Mouse (Mus musculus): ENCODE data around the gene Rnf41.

The Rnf41 gene

GRCm38 (mm10) chr10:128388941-128389340, 22.5 kb upstream of the Rnf41 start:
- DNase-seq (ENCODE audit: low spot score): peak; percentile 42

GRCm38 (mm10) chr10:128389570-128389969, 21.9 kb upstream of the Rnf41 start:
- DNase-seq (ENCODE audit: low spot score): peak; percentile 57

GRCm38 (mm10) chr10:128390366-128390765, 21.1 kb upstream of the Rnf41 start:
- peak; percentile 54 for DNase-seq (ENCODE audit: low spot score)

- peak; percentile 40 for DNase-seq (ENCODE audit: low spot score)
Measured at GRCm38 (mm10) chr10:128391850-128392249, 19.6 kb upstream of the Rnf41 start.

- DNase-seq (ENCODE audit: low spot score): peak; percentile 43
Measured at GRCm38 (mm10) chr10:128396017-128396673, 15.3 kb upstream of the Rnf41 start.

- DNase-seq (ENCODE audit: low spot score): peak; percentile 49
Measured at GRCm38 (mm10) chr10:128396716-128397264, 14.7 kb upstream of the Rnf41 start.

- DNase-seq (ENCODE audit: low spot score): no peak
Measured at GRCm38 (mm10) chr10:128397466-128397865, 14.0 kb upstream of the Rnf41 start.

GRCm38 (mm10) chr10:128400338-128400737, 11.1 kb upstream of the Rnf41 start:
- peak; percentile 42 for DNase-seq (ENCODE audit: low spot score)

- DNase-seq (ENCODE audit: low spot score): no peak
Measured at GRCm38 (mm10) chr10:128401056-128401455, 10.4 kb upstream of the Rnf41 start, which contains the start of gene Slc39a5. Gene Slc39a5, minus strand, starts transcription at chr10:128401229.

GRCm38 (mm10) chr10:128401638-128402037, 9.8 kb upstream of the Rnf41 start:
- no peak for DNase-seq (ENCODE audit: low spot score)

- no peak for DNase-seq (ENCODE audit: low spot score)
Measured at GRCm38 (mm10) chr10:128403931-128404330, 7.5 kb upstream of the Rnf41 start.

GRCm38 (mm10) chr10:128408591-128409535, 2.6 kb upstream of the Rnf41 start:
- peak; percentile 64 for DNase-seq (ENCODE audit: low spot score)

GRCm38 (mm10) chr10:128409692-128410559, 1.5 kb upstream of the Rnf41 start:
- peak; percentile 98 for DNase-seq (ENCODE audit: low spot score)

- no peak for DNase-seq (ENCODE audit: low spot score)
Measured at GRCm38 (mm10) chr10:128410560-128410845, 954 bp upstream of the Rnf41 start.

- DNase-seq (ENCODE audit: low spot score): no peak
Measured at GRCm38 (mm10) chr10:128412055-128412381, 561 bp downstream of the Rnf41 start.

GRCm38 (mm10) chr10:128412558-128412957, 1.1 kb downstream of the Rnf41 start:
- DNase-seq (ENCODE audit: low spot score): no peak

GRCm38 (mm10) chr10:128413076-128413475, 1.6 kb downstream of the Rnf41 start:
- DNase-seq (ENCODE audit: low spot score): no peak

GRCm38 (mm10) chr10:128414848-128415247, 3.4 kb downstream of the Rnf41 start:
- no peak for DNase-seq (ENCODE audit: low spot score)

- DNase-seq (ENCODE audit: low spot score): no peak
Measured at GRCm38 (mm10) chr10:128422426-128422825, 11.0 kb downstream of the Rnf41 start.

GRCm38 (mm10) chr10:128424604-128425003, 13.1 kb downstream of the Rnf41 start:
- DNase-seq (ENCODE audit: low spot score): no peak

GRCm38 (mm10) chr10:128425260-128425659, 13.8 kb downstream of the Rnf41 start:
- DNase-seq (ENCODE audit: low spot score): no peak

- DNase-seq (ENCODE audit: low spot score): no peak
Measured at GRCm38 (mm10) chr10:128429052-128429451, 17.6 kb downstream of the Rnf41 start.
